Mouse (Mus musculus) layer of hippocampus, adult 2 months (tissue): ENCODE results near the gene Fbxo4. TPM values are rescaled to one million over a fixed set of nuclear protein-coding genes. Genes with fewer than 3 reads are reported as not detected.
A peak's percentile ranks its signal among the peaks of the same experiment; 100 is the strongest.

Experiments used
- DNase-seq, 2 experiments: peaks; one replicate each; pipeline ENCODE4 v3.0.0; 2022; ENCODE audit warnings: low spot score in 2 of 2
- H3K27ac ChIP-seq: fragments of 200-600 bp; 2 replicates; pipeline ENCODE4 v1.8.1; 2022
- H3K4me3 ChIP-seq: fragments of 200-600 bp; 2 replicates; pipeline ENCODE4 v1.8.1; 2022; ENCODE audit warnings: mild to moderate bottlenecking
- CTCF ChIP-seq: fragments of 200-600 bp; conservative IDR thresholded peaks from 2 replicates; pipeline ENCODE4 v1.8.1; 2022; ENCODE audit warnings: antibody characterized with exemption, mild to moderate bottlenecking, moderate library complexity
- total RNA-seq, 2 experiments: library from RNA; stranded (reverse); gene quantifications; 2 replicates each; pipeline ENCODE4 v1.2.3; 2021

Fbxo4 gene
- total RNA-seq, 2 experiments from 2014 or later = 9.0 to 9.6 TPM

GRCm38 (mm10) chr15:3960094-3960493 is 19.3 kb downstream of the Fbxo4 start:
- no peak overlapping the region for H3K4me3 ChIP-seq
- DNase-seq = no peak

GRCm38 (mm10) chr15:3957982-3958381 is 21.4 kb downstream of the Fbxo4 start:
- H3K27ac ChIP-seq = no peak overlapping the region
- H3K4me3 ChIP-seq = no peak overlapping the region
- peak; percentile 51 to 56 for DNase-seq
- TF ChIP-seq CTCF = peak; percentile 91

More at GRCm38 (mm10) chr15:3960094-3960493, 19.3 kb downstream of the Fbxo4 start:
- H3K27ac ChIP-seq = no peak overlapping the region
- no peak for TF ChIP-seq CTCF

GRCm38 (mm10) chr15:3954971-3955370 is 24.4 kb downstream of the Fbxo4 start:
- TF ChIP-seq CTCF = no peak
- DNase-seq = peak in 1 of 2 experiments; percentile 34
- H3K27ac ChIP-seq = peak overlapping the region; percentile 64
- H3K4me3 ChIP-seq = no peak overlapping the region

GRCm38 (mm10) chr15:3938132-3938531 is 41.2 kb downstream of the Fbxo4 start:
- TF ChIP-seq CTCF = peak; percentile 49
- Histone ChIP-seq H3K4me3 (no peak overlapping the region), H3K27ac (no peak overlapping the region)
- DNase-seq = no peak

- DNase-seq = no peak
- H3K27ac ChIP-seq = no peak overlapping the region
These were observed 43.3 kb downstream of the Fbxo4 start for GRCm38 (mm10) chr15:3936056-3936455.

GRCm38 (mm10) chr15:3933466-3933865 is 45.9 kb downstream of the Fbxo4 start:
- Histone ChIP-seq H3K4me3 (no peak overlapping the region), H3K27ac (no peak overlapping the region)
- no peak for TF ChIP-seq CTCF
- no peak for DNase-seq

More at GRCm38 (mm10) chr15:3936056-3936455, 43.3 kb downstream of the Fbxo4 start:
- no peak overlapping the region for H3K4me3 ChIP-seq
- TF ChIP-seq CTCF = no peak

- H3K27ac ChIP-seq = no peak overlapping the region
- TF ChIP-seq CTCF = no peak
- H3K4me3 ChIP-seq = no peak overlapping the region
- no peak for DNase-seq
These were observed 47.4 kb downstream of the Fbxo4 start for GRCm38 (mm10) chr15:3931931-3932330.

Other genes with a start within 250 kb of the Fbxo4 start
- 10 to 100 TPM; 44.3 to 44.7 TPM for gene AW549877, start 16.2 kb upstream of the Fbxo4 start, total RNA-seq
- gene Oxct1, start 46.8 kb upstream of the Fbxo4 start, total RNA-seq = 100 to 1,000 TPM; 271 to 283 TPM